In the genomic region with DNA sequence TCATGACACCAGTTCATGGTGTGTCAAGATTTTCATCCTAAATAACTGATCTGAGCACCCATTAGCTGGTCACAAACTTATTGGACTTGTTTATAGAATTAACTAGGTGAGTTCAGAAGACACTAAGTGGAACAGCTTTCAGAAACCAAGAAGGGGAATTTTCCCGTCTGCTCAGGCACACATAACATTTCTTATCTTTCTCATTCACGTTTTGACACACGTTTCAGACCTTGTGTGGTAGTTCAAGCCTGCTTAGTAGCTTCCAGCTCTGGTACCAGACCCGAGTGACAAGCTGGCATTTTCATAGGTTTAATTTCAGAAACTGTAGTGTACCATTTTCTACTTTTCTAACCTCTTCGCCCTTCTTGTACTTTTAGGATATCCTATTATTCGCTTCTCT, we compare ENCODE assay signal across 8 mouse cellular contexts. TPM values are rescaled to one million over a fixed set of nuclear protein-coding genes. Genes with fewer than 3 reads are reported as not detected.
A peak's percentile ranks its signal among the peaks of the same experiment; 100 is the strongest.
DNase-seq lines count a peak whose midpoint lies in the region; ATAC-seq lines count a peak whose summit lies in the region.

No protein-coding gene starts in this region.

- peak overlapping the region; percentile 72 for H3K4me3 ChIP-seq in hindbrain, embryonic 10.5 days
- peak overlapping the region; percentile 54 for H3K4me3 ChIP-seq in midbrain, embryonic 12.5 days

- peak; percentile 36 for DNase-seq in kidney, adult 9 months
- no peak for DNase-seq in kidney, postnatal 4 days
- DNase-seq in T-cell, adult 2 months (ENCODE audit: low spot score): peak; percentile 14
- no peak for DNase-seq in hindbrain, embryonic 10.5 days (ENCODE audit: low spot score)
- no peak for DNase-seq in urinary bladder, postnatal 14 days (ENCODE audit: low spot score)
- no peak for DNase-seq in left cerebral cortex, postnatal 4 days

- H3K9me3 ChIP-seq in hindbrain, embryonic 10.5 days: no peaks in the 10 kb centered on the region
- H3K9me3 ChIP-seq in midbrain, embryonic 12.5 days: no peaks in the 10 kb centered on the region

- no peak for ATAC-seq in midbrain, embryonic 12.5 days (ENCODE audit: low FRiP score, low read depth)
- no peak for ATAC-seq in megakaryocyte progenitor cell, adult 5-6 weeks (replicated peaks; ENCODE audit: poor library complexity)

- H3K4me2 ChIP-seq in midbrain, embryonic 12.5 days (replicated peaks): peak overlapping the region; percentile 53

- no peaks in the 10 kb centered on the region for H3K36me3 ChIP-seq in hindbrain, embryonic 10.5 days
- H3K36me3 ChIP-seq in midbrain, embryonic 12.5 days: no peaks in the 10 kb centered on the region

- peak overlapping the region; percentile 58 for H3K9ac ChIP-seq in midbrain, embryonic 12.5 days (replicated peaks)

- H3K27me3 ChIP-seq in hindbrain, embryonic 10.5 days (ENCODE audit: insufficient read depth, poor library complexity, severe bottlenecking): no peaks in the 10 kb centered on the region
- no peaks in the 10 kb centered on the region for H3K27me3 ChIP-seq in midbrain, embryonic 12.5 days

- peaks cover 46% of the 10 kb centered on the region for H3K4me1 ChIP-seq in hindbrain, embryonic 10.5 days (replicated peaks)
- H3K4me1 ChIP-seq in midbrain, embryonic 12.5 days: peaks cover 38% of the 10 kb centered on the region

- H3K27ac ChIP-seq in hindbrain, embryonic 10.5 days: peak overlapping the region; percentile 89
- H3K27ac ChIP-seq in midbrain, embryonic 12.5 days (replicated peaks): no peak overlapping the region

- intact Hi-C loops in left cerebral cortex, postnatal 4 days (cut with DNase I): no loop called here

- WGBS in hindbrain, embryonic 10.5 days: 29% methylated on average over 6 of the region's 6 CpGs
- WGBS in midbrain, embryonic 12.5 days: 25% methylated on average over 6 of the region's 6 CpGs

RNA-seq across cellular contexts. Expression of a gene that starts 0.6 kb away (rescaled TPM):
- 64.5 and 72.7 TPM in 2 replicates for polyA plus RNA-seq in hindbrain, embryonic 10.5 days (2016; fragmentation: Nextera tagmentation; extraction: Ambion mirVana)
- polyA plus RNA-seq in midbrain, embryonic 12.5 days (2016; fragmentation: Nextera tagmentation; extraction: Ambion mirVana): 76.6 and 76.8 TPM in 2 replicates
- 10 to 100 TPM; 68.3 to 68.6 TPM for total RNA-seq in left cerebral cortex, postnatal 4 days (2021)
- total RNA-seq in megakaryocyte progenitor cell, adult 5-6 weeks (2015): 4.2 and 4.7 TPM in 2 replicates
- total RNA-seq in megakaryocyte progenitor cell, adult 5-6 weeks (2017): 16.9 and 18.4 TPM in 2 replicates

Comparison
In these comparisons a context has a peak if more than half of its experiments do, and no peak if none do; other contexts are left out.
1. DNase-seq: peak in kidney, adult 9 months (single experiment) and T-cell, adult 2 months (single experiment); none in kidney, postnatal 4 days (0 of 2), hindbrain, embryonic 10.5 days (single experiment), urinary bladder, postnatal 14 days (single experiment) and left cerebral cortex, postnatal 4 days (single experiment).